ENCODE assay signal across 8 mouse cellular contexts in genomic region chr7:117882803-117883202, GRCm38 (mm10).
DNase-seq lines count a peak whose midpoint lies in the region; ATAC-seq and TF ChIP-seq lines count a peak whose summit lies in the region.

No protein-coding gene starts in this region.

- ATAC-seq in intestine, postnatal 0 days, result no peak
- no peak for ATAC-seq in intestine, embryonic 16.5 days
- ATAC-seq in hindbrain, postnatal 0 days, result peak; percentile 62; the same call in 1 of the 2 replicates
- 0 out of 2 replicates have a peak, but pooled peaks have one; percentile 66 for ATAC-seq in midbrain, embryonic 16.5 days

- no peaks in the 10 kb centered on the region for H3K9me3 ChIP-seq in intestine, postnatal 0 days (ENCODE audit: control insufficient read depth)
- no peaks in the 10 kb centered on the region for H3K9me3 ChIP-seq in intestine, embryonic 16.5 days (ENCODE audit: control insufficient read depth, low read length)
- H3K9me3 ChIP-seq in hindbrain, postnatal 0 days (ENCODE audit: low read length), result no peaks in the 10 kb centered on the region
- no peaks in the 10 kb centered on the region for H3K9me3 ChIP-seq in midbrain, embryonic 16.5 days (replicated peaks; ENCODE audit: control insufficient read depth, low read length, poor library complexity, severe bottlenecking)

- H3K4me2 ChIP-seq in intestine, postnatal 0 days (replicated peaks; ENCODE audit: low read depth), result 0 out of 2 replicates have a peak overlapping the region, but pooled peaks have one; percentile 4
- no peak overlapping the region for H3K4me2 ChIP-seq in intestine, embryonic 16.5 days (ENCODE audit: low read depth, low read length)
- H3K4me2 ChIP-seq in hindbrain, postnatal 0 days (ENCODE audit: low read depth, low read length), result no peak overlapping the region
- H3K4me2 ChIP-seq in midbrain, embryonic 16.5 days (ENCODE audit: low read length), result peak overlapping the region; percentile 20; the same call in 1 of the 2 replicates

- peak; percentile 73 to 80 for DNase-seq in cerebellum, postnatal 25 days
- peak; percentile 12 to 14 for DNase-seq in gastrocnemius, adult 8-10 months (ENCODE audit: low spot score in 2 of 2)
- DNase-seq in hindbrain, postnatal 0 days (ENCODE audit: low spot score), result peak; percentile 94
- peak; percentile 84 for DNase-seq in left cerebral cortex, postnatal 4 days
- DNase-seq in splenic B cell, adult 2 months (ENCODE audit: low read depth, low spot score), result peak; percentile 70

- TF ChIP-seq CTCF in intestine, postnatal 0 days (IDR thresholded peaks at IDR 0.05; ENCODE audit: low read depth), result peak; percentile 81
- TF ChIP-seq CTCF in hindbrain, postnatal 0 days (IDR thresholded peaks at IDR 0.05; ENCODE audit: low read depth), result peak; percentile 85

- intact Hi-C loops in left cerebral cortex, postnatal 4 days (cut with DNase I), result loop anchor here (5.0 kb wide), 1 partner anchor 501 kb away; the partner anchor contains the start of gene Xylt1

- no peaks in the 10 kb centered on the region for H3K27me3 ChIP-seq in intestine, postnatal 0 days (replicated peaks; ENCODE audit: control insufficient read depth, insufficient read depth, low read length)
- H3K27me3 ChIP-seq in intestine, embryonic 16.5 days (replicated peaks; ENCODE audit: control insufficient read depth, insufficient read depth, low read length), result no peaks in the 10 kb centered on the region
- no peaks in the 10 kb centered on the region for H3K27me3 ChIP-seq in hindbrain, postnatal 0 days (ENCODE audit: insufficient read depth, low read length)
- H3K27me3 ChIP-seq in midbrain, embryonic 16.5 days (ENCODE audit: control insufficient read depth, insufficient read depth, low read depth, low read length), result no peaks in the 10 kb centered on the region
- H3K27me3 ChIP-seq in splenic B cell, adult 2 months (ENCODE audit: control insufficient read depth, insufficient read depth, low read length, poor library complexity, severe bottlenecking), result no peaks in the 10 kb centered on the region

- no peak overlapping the region for H3K4me3 ChIP-seq in intestine, postnatal 0 days (ENCODE audit: low read depth, low read length)
- H3K4me3 ChIP-seq in intestine, embryonic 16.5 days (ENCODE audit: low read length), result no peak overlapping the region
- no peak overlapping the region for H3K4me3 ChIP-seq in hindbrain, postnatal 0 days (ENCODE audit: low read length)
- no peak overlapping the region for H3K4me3 ChIP-seq in midbrain, embryonic 16.5 days (ENCODE audit: low read depth, low read length)

- H3K27ac ChIP-seq in intestine, postnatal 0 days (ENCODE audit: low read depth, low read length), result no peak overlapping the region
- H3K27ac ChIP-seq in intestine, embryonic 16.5 days (ENCODE audit: low read length), result no peak overlapping the region
- H3K27ac ChIP-seq in hindbrain, postnatal 0 days, result no peak overlapping the region
- H3K27ac ChIP-seq in midbrain, embryonic 16.5 days (ENCODE audit: low read length), result no peak overlapping the region

- H3K9ac ChIP-seq in intestine, postnatal 0 days (ENCODE audit: low read depth, low read length), result no peak overlapping the region
- H3K9ac ChIP-seq in intestine, embryonic 16.5 days (ENCODE audit: low read depth, low read length), result no peak overlapping the region
- no peak overlapping the region for H3K9ac ChIP-seq in hindbrain, postnatal 0 days (replicated peaks; ENCODE audit: low read length)
- H3K9ac ChIP-seq in midbrain, embryonic 16.5 days (ENCODE audit: low read depth, low read length), result 0 out of 2 replicates have a peak overlapping the region, but pooled peaks have one; percentile 0

- WGBS in intestine, postnatal 0 days, result 7% methylated on average over 13 of the region's 13 CpGs
- WGBS in intestine, embryonic 16.5 days, result 7% methylated on average over 13 of the region's 13 CpGs
- WGBS in hindbrain, postnatal 0 days, result 6% methylated on average over 13 of the region's 13 CpGs
- WGBS in midbrain, embryonic 16.5 days, result 6% methylated on average over 13 of the region's 13 CpGs

- H3K36me3 ChIP-seq in intestine, postnatal 0 days (ENCODE audit: control insufficient read depth, insufficient read depth), result no peaks in the 10 kb centered on the region
- H3K36me3 ChIP-seq in intestine, embryonic 16.5 days (ENCODE audit: control insufficient read depth, insufficient read depth, low read length), result no peaks in the 10 kb centered on the region
- H3K36me3 ChIP-seq in hindbrain, postnatal 0 days (ENCODE audit: insufficient read depth, low read length), result no peaks in the 10 kb centered on the region
- H3K36me3 ChIP-seq in midbrain, embryonic 16.5 days (ENCODE audit: control insufficient read depth, insufficient read depth, low read length), result no peaks in the 10 kb centered on the region
- no peaks in the 10 kb centered on the region for H3K36me3 ChIP-seq in splenic B cell, adult 2 months (ENCODE audit: control insufficient read depth, insufficient read depth, low read length, poor library complexity, severe bottlenecking)

- no peaks in the 10 kb centered on the region for H3K4me1 ChIP-seq in intestine, postnatal 0 days (replicated peaks; ENCODE audit: control insufficient read depth, insufficient read depth, low read length)
- H3K4me1 ChIP-seq in intestine, embryonic 16.5 days (ENCODE audit: control insufficient read depth, insufficient read depth, low read length), result no peaks in the 10 kb centered on the region
- H3K4me1 ChIP-seq in hindbrain, postnatal 0 days (ENCODE audit: insufficient read depth, low read length), result no peaks in the 10 kb centered on the region
- no peaks in the 10 kb centered on the region; the same call in 1 of the 2 replicates for H3K4me1 ChIP-seq in midbrain, embryonic 16.5 days (ENCODE audit: control insufficient read depth, insufficient read depth, low read length)

Comparison
In these comparisons a context has a peak if more than half of its experiments do, and no peak if none do; other contexts are left out.
1. H3K4me2 ChIP-seq: peak in intestine, postnatal 0 days (single experiment) and midbrain, embryonic 16.5 days (single experiment); none in intestine, embryonic 16.5 days (single experiment) and hindbrain, postnatal 0 days (single experiment).
2. ATAC-seq: peak in hindbrain, postnatal 0 days (single experiment) and midbrain, embryonic 16.5 days (single experiment); none in intestine, postnatal 0 days (single experiment) and intestine, embryonic 16.5 days (single experiment).
3. DNase-seq: peak in every context shown above with its lines; median percentile 94 in hindbrain, postnatal 0 days; 84 in left cerebral cortex, postnatal 4 days; 76 in cerebellum, postnatal 25 days; 70 in splenic B cell, adult 2 months; 13 in gastrocnemius, adult 8-10 months.